ENCODE assay signal across 26 mouse cellular contexts in the genomic region with DNA sequence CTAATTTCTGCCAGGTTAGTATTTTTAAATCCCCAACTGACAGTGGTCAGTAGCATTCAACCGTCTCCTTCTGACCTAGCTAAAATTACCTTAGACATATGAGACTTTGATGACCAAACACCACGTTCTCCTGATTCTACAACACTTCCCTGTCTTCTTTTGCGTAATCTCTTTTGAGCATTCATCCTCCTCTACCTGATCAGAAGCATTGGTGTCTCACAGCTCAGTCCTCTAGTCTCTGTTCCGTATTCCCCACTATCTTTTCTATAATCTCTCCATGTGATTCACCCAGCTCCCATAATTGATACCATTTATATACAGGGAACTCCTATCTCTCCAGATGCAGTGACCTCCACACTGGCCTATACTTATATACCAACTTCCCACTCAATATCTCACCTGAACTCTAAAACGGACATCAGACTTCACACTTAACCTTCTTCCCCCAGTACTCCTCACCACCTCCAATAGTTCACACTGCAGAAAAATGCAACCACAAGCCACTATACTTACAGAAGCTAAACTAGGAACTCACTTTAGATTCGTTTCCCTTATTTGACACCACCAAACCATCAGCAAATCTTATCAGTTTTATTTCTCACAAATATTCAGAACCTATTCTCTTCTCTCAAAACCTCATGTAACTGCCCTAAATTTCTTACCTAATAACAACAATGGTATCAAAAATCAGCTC. TPM values are rescaled to one million over a fixed set of nuclear protein-coding genes. Genes with fewer than 3 reads are reported as not detected.
DNase-seq lines count a peak whose midpoint lies in the region; ATAC-seq and TF ChIP-seq lines count a peak whose summit lies in the region.
"Had no signal": no experiment of that assay in that cellular context is flagged by ENCODE, and none has a peak within 500 bp of the region (broad histone marks: within the 10 kb centered on the region; RNA-seq: fewer than 3 reads in every experiment).

No protein-coding gene starts in this region.

- peaks cover 8% of the 10 kb centered on the region for H3K4me1 ChIP-seq in midbrain, embryonic 11.5 days (ENCODE audit: control insufficient read depth, insufficient read depth, low read length)
- peaks cover 18% of the 10 kb centered on the region for H3K4me1 ChIP-seq in midbrain, embryonic 13.5 days (replicated peaks)
- 0 out of 2 replicates have a peak, but pooled peaks cover 4% of the 10 kb centered on the region for H3K4me1 ChIP-seq in intestine, postnatal 0 days (replicated peaks; ENCODE audit: control insufficient read depth, insufficient read depth, low read length)

- H3K36me3 ChIP-seq in midbrain, embryonic 11.5 days (ENCODE audit: control insufficient read depth, insufficient read depth, low read length): no peaks in the 10 kb centered on the region
- no peaks in the 10 kb centered on the region for H3K36me3 ChIP-seq in midbrain, embryonic 13.5 days
- H3K36me3 ChIP-seq in intestine, postnatal 0 days (ENCODE audit: control insufficient read depth, insufficient read depth): no peaks in the 10 kb centered on the region
- H3K36me3 ChIP-seq: hindbrain, embryonic 12.5 days; hindbrain, embryonic 15.5 days had no signal

- no peak overlapping the region for H3K27ac ChIP-seq in midbrain, embryonic 11.5 days (ENCODE audit: low read depth, low read length)
- no peak overlapping the region for H3K27ac ChIP-seq in midbrain, embryonic 13.5 days
- no peak overlapping the region for H3K27ac ChIP-seq in intestine, postnatal 0 days (ENCODE audit: low read depth, low read length)
- H3K27ac ChIP-seq: forebrain, embryonic 10.5 days; forebrain, embryonic 13.5 days; heart, adult 2 months; heart, embryonic 10.5 days; heart, embryonic 13.5 days; hindbrain, embryonic 12.5 days; hindbrain, embryonic 15.5 days had no signal

- H3K27me3 ChIP-seq in midbrain, embryonic 11.5 days (ENCODE audit: control insufficient read depth, insufficient read depth, low read length): no peaks in the 10 kb centered on the region
- no peaks in the 10 kb centered on the region for H3K27me3 ChIP-seq in midbrain, embryonic 13.5 days
- no peaks in the 10 kb centered on the region for H3K27me3 ChIP-seq in intestine, postnatal 0 days (replicated peaks; ENCODE audit: control insufficient read depth, insufficient read depth, low read length)
- H3K27me3 ChIP-seq: forebrain, embryonic 13.5 days; heart, embryonic 13.5 days; hindbrain, embryonic 12.5 days; hindbrain, embryonic 15.5 days had no signal

- no peak overlapping the region for H3K9ac ChIP-seq in midbrain, embryonic 11.5 days (ENCODE audit: low read length)
- no peak overlapping the region for H3K9ac ChIP-seq in midbrain, embryonic 13.5 days (replicated peaks)
- no peak overlapping the region for H3K9ac ChIP-seq in intestine, postnatal 0 days (ENCODE audit: low read depth, low read length)
- H3K9ac ChIP-seq: forebrain, embryonic 13.5 days; heart, embryonic 13.5 days; hindbrain, embryonic 12.5 days; hindbrain, embryonic 15.5 days had no signal

- WGBS in midbrain, embryonic 11.5 days: 83% methylated on average over 6 of the region's 6 CpGs
- WGBS in midbrain, embryonic 13.5 days: 91% methylated on average over 6 of the region's 6 CpGs
- 87% methylated on average over 6 of the region's 6 CpGs for WGBS in intestine, postnatal 0 days

- H3K4me2 ChIP-seq in midbrain, embryonic 11.5 days: no peak overlapping the region
- no peak overlapping the region for H3K4me2 ChIP-seq in midbrain, embryonic 13.5 days (replicated peaks)
- no peak overlapping the region for H3K4me2 ChIP-seq in intestine, postnatal 0 days (replicated peaks; ENCODE audit: low read depth)
- H3K4me2 ChIP-seq: forebrain, embryonic 13.5 days; heart, embryonic 13.5 days; hindbrain, embryonic 12.5 days; hindbrain, embryonic 15.5 days had no signal

- DNase-seq in midbrain, embryonic 11.5 days (ENCODE audit: low spot score, missing footprints): peak; percentile 2
- no peak for DNase-seq in ovary, postnatal 14 days (ENCODE audit: low spot score)
- DNase-seq in thymus, postnatal 14 days: no peak
- DNase-seq: adrenal gland, adult 8-10 months; adrenal gland, postnatal 25 days; cerebellum, adult 11-12 months; cerebellum, adult 8-10 months; cerebellum, postnatal 10 days; cerebellum, postnatal 36 days; gastrocnemius, postnatal 25 days; heart, adult 2 months; heart, postnatal 14 days; heart, postnatal 4 days had no signal

- no peak for TF ChIP-seq CTCF in intestine, postnatal 0 days (IDR thresholded peaks at IDR 0.05; ENCODE audit: low read depth)

- ATAC-seq in midbrain, embryonic 11.5 days (ENCODE audit: low FRiP score): no peak
- ATAC-seq in midbrain, embryonic 13.5 days: no peak
- ATAC-seq in hematopoietic stem cell, adult 5-6 weeks (replicated peaks in 1 of 2; ENCODE audit: insufficient read depth in 1 of 2, low FRiP score in 2 of 2, low TSS enrichment in 1 of 2, low read depth in 1 of 2, poor library complexity in 2 of 2, severe bottlenecking in 2 of 2): peak; percentile 69 to 79; a peak in 3 of 4 replicates
- peak; percentile 80 for ATAC-seq in monocyte, adult 5-6 weeks (replicated peaks; ENCODE audit: insufficient number of reproducible peaks, low FRiP score, low TSS enrichment, poor library complexity, severe bottlenecking)
- no peak for ATAC-seq in intestine, postnatal 0 days
- ATAC-seq: activated CD4-positive, CD25-positive, alpha-beta regulatory T cell, adult 4 months; CD4-positive, CD25-positive, alpha-beta regulatory T cell, adult 4 months; forebrain, embryonic 13.5 days; forebrain, embryonic 16.5 days had no signal

- no peak overlapping the region for H3K4me3 ChIP-seq in midbrain, embryonic 11.5 days (ENCODE audit: low read depth, low read length)
- H3K4me3 ChIP-seq in midbrain, embryonic 13.5 days (replicated peaks): no peak overlapping the region
- no peak overlapping the region for H3K4me3 ChIP-seq in intestine, postnatal 0 days (ENCODE audit: low read depth, low read length)
- H3K4me3 ChIP-seq: forebrain, embryonic 10.5 days; forebrain, embryonic 13.5 days; heart, adult 2 months; heart, embryonic 10.5 days; heart, embryonic 13.5 days; hindbrain, embryonic 12.5 days; hindbrain, embryonic 15.5 days had no signal

- peaks cover 11% of the 10 kb centered on the region; the same call in 1 of the 2 replicates for H3K9me3 ChIP-seq in midbrain, embryonic 11.5 days (ENCODE audit: control insufficient read depth, low read length)
- peaks cover 4% of the 10 kb centered on the region for H3K9me3 ChIP-seq in midbrain, embryonic 13.5 days
- 0 out of 2 replicates have a peak, but pooled peaks cover 6% of the 10 kb centered on the region for H3K9me3 ChIP-seq in intestine, postnatal 0 days (ENCODE audit: control insufficient read depth)
- H3K9me3 ChIP-seq: hindbrain, embryonic 15.5 days had no signal

RNA-seq across cellular contexts. Expression of gene Cep85l, which starts 5.7 kb away (rescaled TPM):
- 3.8 and 4.4 TPM in 2 replicates for polyA plus RNA-seq in midbrain, embryonic 11.5 days (2014; fragmentation: Nextera tagmentation; extraction: Ambion mirVana)
- 5.1 and 5.6 TPM in 2 replicates for polyA plus RNA-seq in midbrain, embryonic 13.5 days (2015; fragmentation: Nextera tagmentation; extraction: Ambion mirVana)
- total RNA-seq in hematopoietic stem cell, adult 5-6 weeks (2017): 28.1 and 33.0 TPM in 2 replicates
- total RNA-seq in monocyte, adult 5-6 weeks (2017): 27.4 to 28.7 TPM (median 28.1 TPM) in 3 replicates
- polyA plus RNA-seq in intestine, postnatal 0 days (2015; fragmentation: Nextera tagmentation; extraction: Ambion mirVana): 1.5 and 1.9 TPM in 2 replicates

RNA-seq across cellular contexts. Expression of gene Pln, which starts 36.6 kb away (rescaled TPM):
- polyA plus RNA-seq in midbrain, embryonic 11.5 days (2014; fragmentation: Nextera tagmentation; extraction: Ambion mirVana): 1.1 and 1.4 TPM in 2 replicates
- 1.0 and 1.5 TPM in 2 replicates for polyA plus RNA-seq in midbrain, embryonic 13.5 days (2015; fragmentation: Nextera tagmentation; extraction: Ambion mirVana)
- total RNA-seq in hematopoietic stem cell, adult 5-6 weeks (2017): 0.10 and 0.56 TPM in 2 replicates
- 0.53 TPM in 1 of 3 replicates, not detected in the others for total RNA-seq in monocyte, adult 5-6 weeks (2017)
- polyA plus RNA-seq in intestine, postnatal 0 days (2015; fragmentation: Nextera tagmentation; extraction: Ambion mirVana): 6.4 and 10.8 TPM in 2 replicates

Comparison
In these comparisons a context has a peak if more than half of its experiments do, and no peak if none do; other contexts are left out.
1. ATAC-seq: peak in hematopoietic stem cell, adult 5-6 weeks (2 of 2) and monocyte, adult 5-6 weeks (single experiment); none in midbrain, embryonic 11.5 days (single experiment), midbrain, embryonic 13.5 days (single experiment) and intestine, postnatal 0 days (single experiment).